Mouse (Mus musculus) megakaryocyte, embryonic 14.5 days (primary cell): ENCODE measurements around the gene Cpn1.

ENCODE experiments used
- FLI1 ChIP-seq: IDR thresholded peaks from 2 replicates; pipeline ENCODE4 v1.6.1; 2012; ENCODE audit warnings: low read length, inconsistent platforms, mixed read lengths
- GATA1 ChIP-seq: IDR thresholded peaks from 3 replicates; pipeline ENCODE4 v1.6.1; 2012; ENCODE audit warnings: mixed read lengths, low read length, inconsistent platforms, borderline replicate concordance

GRCm38 (mm10) chr19:43955266-43955665 is 31.1 kb downstream of the Cpn1 start:
- TF ChIP-seq GATA1, result no peak
- TF ChIP-seq FLI1, result no peak
